Mouse (Mus musculus) MEL (cell line): ENCODE measurements around the gene Plekhj1.

Experiments used
- CHD1 ChIP-seq: IDR thresholded peaks from 2 replicates; pipeline ENCODE4 v1.6.1; 2012; ENCODE audit warnings: low read depth, mild to moderate bottlenecking, inconsistent platforms, low read length, improper control_type of control experiment
- CTCF ChIP-seq, 3 experiments: IDR thresholded peaks in 2 of 3; conservative IDR thresholded peaks in 1 of 3; 2 replicates each; pipeline ENCODE4 v1.5.1; 2011 to 2012; ENCODE audit warnings: low read length in 3 of 3, low read depth in 2 of 3, mild to moderate bottlenecking in 2 of 3, improper control_type of control experiment in 1 of 3, inconsistent platforms in 1 of 3, mixed read lengths in 1 of 3, moderate library complexity in 1 of 3; ENCODE audit not compliant: control insufficient read depth in 1 of 3, insufficient read depth in 1 of 3, poor library complexity in 1 of 3, severe bottlenecking in 1 of 3
- EP300 ChIP-seq, 2 experiments: IDR thresholded peaks; 2 replicates each; pipeline ENCODE4 v1.6.1; 2011; ENCODE audit warnings: improper control_type of control experiment in 2 of 2, low read length in 2 of 2, low read depth in 1 of 2, mild to moderate bottlenecking in 1 of 2
- GATA1 ChIP-seq: IDR thresholded peaks from 2 replicates; pipeline ENCODE4 v1.6.1; 2011; ENCODE audit warnings: low read depth, low read length, improper control_type of control experiment
- JUND ChIP-seq: IDR thresholded peaks from 2 replicates; pipeline ENCODE4 v1.6.1; 2011; ENCODE audit warnings: low read depth, mild to moderate bottlenecking, improper control_type of control experiment, low read length
- MEF2A ChIP-seq: IDR thresholded peaks from 2 replicates; pipeline ENCODE4 v1.6.1; 2014; ENCODE audit warnings: low read depth, mild to moderate bottlenecking, inconsistent platforms, low read length, improper control_type of control experiment; ENCODE audit not compliant: poor library complexity, insufficient replicate concordance, severe bottlenecking; ENCODE audit errors: extremely low read depth
- MXI1 ChIP-seq: IDR thresholded peaks from 2 replicates; pipeline ENCODE4 v1.6.1; 2011; ENCODE audit warnings: mild to moderate bottlenecking, low read depth, low read length, improper control_type of control experiment
- USF2 ChIP-seq, 2 experiments: IDR thresholded peaks; 2 replicates each; pipeline ENCODE4 v1.6.1; 2011 to 2012; ENCODE audit warnings: improper control_type of control experiment in 2 of 2, low read length in 2 of 2, borderline replicate concordance in 1 of 2, inconsistent platforms in 1 of 2, low read depth in 1 of 2, mild to moderate bottlenecking in 1 of 2; ENCODE audit not compliant: insufficient read depth in 1 of 2
- ZNF384 ChIP-seq: IDR thresholded peaks from 2 replicates; pipeline ENCODE4 v1.6.1; 2012; ENCODE audit warnings: low read depth, mild to moderate bottlenecking, inconsistent platforms, low read length, improper control_type of control experiment

GRCm38 (mm10) chr10:80755291-80756015, 43.0 kb downstream of the Plekhj1 start:
- TF ChIP-seq EP300 (IDR thresholded peaks at IDR 0.05; ENCODE audit: low read depth in 1 of 2, low read length in 2 of 2), result no peak
- TF ChIP-seq CTCF (IDR thresholded peaks at IDR 0.05 in 2 of 3, conservative IDR thresholded peaks at IDR 0.05 in 1 of 3; ENCODE audit: control insufficient read depth in 1 of 3, insufficient read depth in 1 of 3, low read depth in 2 of 3, low read length in 3 of 3, poor library complexity in 1 of 3, severe bottlenecking in 1 of 3), result no peak
- no peak; the same call in none of the 2 replicates for TF ChIP-seq MXI1
- no peak for TF ChIP-seq GATA1
- TF ChIP-seq USF2 (IDR thresholded peaks at IDR 0.05; ENCODE audit: borderline replicate concordance in 1 of 2, insufficient read depth in 1 of 2, low read depth in 1 of 2, low read length in 2 of 2), result no peak
- no peak for TF ChIP-seq CHD1
- TF ChIP-seq ZNF384, result no peak
- TF ChIP-seq JUND, result no peak
- no peak for TF ChIP-seq MEF2A
